Mouse (Mus musculus): ENCODE measurements around the gene Mrpl16. TPM values are rescaled to one million over a fixed set of nuclear protein-coding genes. Genes with fewer than 3 reads are reported as not detected.
A peak's percentile ranks its signal among the peaks of the same experiment; 100 is the strongest.

The Mrpl16 gene
- polyA plus RNA-seq (2012; rRNA removed), result 36.4 and 41.1 TPM in 2 replicates

GRCm38 (mm10) chr19:11770205-11770892 lies at the start of gene Mrpl16:
Gene Mrpl16 (plus strand): TSS chr19:11770391.
- DNase-seq (ENCODE audit: extremely low spot score in 1 of 2, low spot score in 1 of 2), result peak; percentile 78 to 95

GRCm38 (mm10) chr19:11723870-11724269 lies 46.3 kb upstream of the Mrpl16 start:
- no peak for DNase-seq (ENCODE audit: extremely low spot score in 1 of 2, low spot score in 1 of 2)

GRCm38 (mm10) chr19:11724275-11724674 lies 45.9 kb upstream of the Mrpl16 start:
- no peak for DNase-seq (ENCODE audit: extremely low spot score in 1 of 2, low spot score in 1 of 2)

- DNase-seq (ENCODE audit: extremely low spot score in 1 of 2, low spot score in 1 of 2), result no peak
These were observed 44.3 kb upstream of the Mrpl16 start for GRCm38 (mm10) chr19:11725915-11726314.

GRCm38 (mm10) chr19:11727304-11727703 lies 42.9 kb upstream of the Mrpl16 start:
- DNase-seq (ENCODE audit: extremely low spot score in 1 of 2, low spot score in 1 of 2), result no peak

GRCm38 (mm10) chr19:11730278-11730677 lies 39.9 kb upstream of the Mrpl16 start:
- no peak for DNase-seq (ENCODE audit: extremely low spot score in 1 of 2, low spot score in 1 of 2)

GRCm38 (mm10) chr19:11736455-11736854 lies 33.7 kb upstream of the Mrpl16 start:
- no peak for DNase-seq (ENCODE audit: extremely low spot score in 1 of 2, low spot score in 1 of 2)

GRCm38 (mm10) chr19:11745680-11746079 lies 24.5 kb upstream of the Mrpl16 start:
- no peak for DNase-seq (ENCODE audit: extremely low spot score in 1 of 2, low spot score in 1 of 2)

GRCm38 (mm10) chr19:11747298-11747697 lies 22.9 kb upstream of the Mrpl16 start, which contains the start of gene Gif:
Gene Gif (plus strand): TSS chr19:11747554.
- no peak for DNase-seq (ENCODE audit: extremely low spot score in 1 of 2, low spot score in 1 of 2)

GRCm38 (mm10) chr19:11765059-11765458 lies 5.1 kb upstream of the Mrpl16 start:
- no peak for DNase-seq (ENCODE audit: extremely low spot score in 1 of 2, low spot score in 1 of 2)

- no peak for DNase-seq (ENCODE audit: extremely low spot score in 1 of 2, low spot score in 1 of 2)
These were observed 3.8 kb upstream of the Mrpl16 start for GRCm38 (mm10) chr19:11766413-11766812.

GRCm38 (mm10) chr19:11768163-11768562 lies 2.0 kb upstream of the Mrpl16 start:
- DNase-seq (ENCODE audit: extremely low spot score in 1 of 2, low spot score in 1 of 2), result peak in 1 of 2 experiments; percentile 60

GRCm38 (mm10) chr19:11769257-11769920 lies 802 bp upstream of the Mrpl16 start:
- no peak for DNase-seq (ENCODE audit: extremely low spot score in 1 of 2, low spot score in 1 of 2)

- DNase-seq (ENCODE audit: extremely low spot score in 1 of 2, low spot score in 1 of 2), result peak in 1 of 2 experiments; percentile 86
These were observed 7.1 kb downstream of the Mrpl16 start for GRCm38 (mm10) chr19:11777191-11777865.

GRCm38 (mm10) chr19:11785409-11786154 lies 15.4 kb downstream of the Mrpl16 start:
- no peak for DNase-seq (ENCODE audit: extremely low spot score in 1 of 2, low spot score in 1 of 2)

GRCm38 (mm10) chr19:11787826-11788225 lies 17.6 kb downstream of the Mrpl16 start:
- no peak for DNase-seq (ENCODE audit: extremely low spot score in 1 of 2, low spot score in 1 of 2)

GRCm38 (mm10) chr19:11788876-11789275 lies 18.7 kb downstream of the Mrpl16 start:
- no peak for DNase-seq (ENCODE audit: extremely low spot score in 1 of 2, low spot score in 1 of 2)

- no peak for DNase-seq (ENCODE audit: extremely low spot score in 1 of 2, low spot score in 1 of 2)
These were observed 21.6 kb downstream of the Mrpl16 start for GRCm38 (mm10) chr19:11791825-11792224.

GRCm38 (mm10) chr19:11793741-11794359 lies 23.7 kb downstream of the Mrpl16 start:
- DNase-seq (ENCODE audit: extremely low spot score in 1 of 2, low spot score in 1 of 2), result no peak

- DNase-seq (ENCODE audit: extremely low spot score in 1 of 2, low spot score in 1 of 2), result no peak
These were observed 24.3 kb downstream of the Mrpl16 start for GRCm38 (mm10) chr19:11794447-11794846.

Measured in frontal cortex, adult 2 months (tissue).